Mouse (Mus musculus): ENCODE measurements around the gene Dazap2.

Dazap2 gene

GRCm38 (mm10) chr15:100636700-100637501 is 21.8 kb downstream of the Dazap2 start, which contains the start of gene Smagp:
TSS of gene Smagp (minus strand) at chr15:100636940.
- peak in 1 of 2 experiments; percentile 36 for DNase-seq (ENCODE audit: low spot score in 2 of 2)

- no peak for DNase-seq (ENCODE audit: low spot score in 2 of 2)
These were observed 22.5 kb downstream of the Dazap2 start for GRCm38 (mm10) chr15:100637661-100638060.

- DNase-seq (ENCODE audit: low spot score in 2 of 2): no peak
These were observed 25.0 kb downstream of the Dazap2 start for GRCm38 (mm10) chr15:100639972-100640750.

GRCm38 (mm10) chr15:100641226-100641810 is 26.2 kb downstream of the Dazap2 start:
- DNase-seq (ENCODE audit: low spot score in 2 of 2): no peak

- no peak for DNase-seq (ENCODE audit: low spot score in 2 of 2)
These were observed 27.3 kb downstream of the Dazap2 start for GRCm38 (mm10) chr15:100642451-100642850.

- DNase-seq (ENCODE audit: low spot score in 2 of 2): no peak
These were observed 31.0 kb downstream of the Dazap2 start for GRCm38 (mm10) chr15:100646161-100646560.

GRCm38 (mm10) chr15:100650111-100650510 is 35.0 kb downstream of the Dazap2 start:
- DNase-seq (ENCODE audit: low spot score in 2 of 2): no peak

GRCm38 (mm10) chr15:100651610-100652009 is 36.5 kb downstream of the Dazap2 start:
- DNase-seq (ENCODE audit: low spot score in 2 of 2): peak in 1 of 2 experiments; percentile 47

GRCm38 (mm10) chr15:100654271-100654670 is 39.1 kb downstream of the Dazap2 start:
- no peak for DNase-seq (ENCODE audit: low spot score in 2 of 2)

- no peak for DNase-seq (ENCODE audit: low spot score in 2 of 2)
These were observed 40.1 kb downstream of the Dazap2 start for GRCm38 (mm10) chr15:100655201-100655600.

GRCm38 (mm10) chr15:100660306-100660705 is 45.2 kb downstream of the Dazap2 start:
- DNase-seq (ENCODE audit: low spot score in 2 of 2): no peak

GRCm38 (mm10) chr15:100660805-100661204 is 45.7 kb downstream of the Dazap2 start:
- no peak for DNase-seq (ENCODE audit: low spot score in 2 of 2)

GRCm38 (mm10) chr15:100664813-100665274 is 49.7 kb downstream of the Dazap2 start:
- DNase-seq (ENCODE audit: low spot score in 2 of 2): no peak

- no peak for DNase-seq (ENCODE audit: low spot score in 2 of 2)
These were observed 50.5 kb downstream of the Dazap2 start for GRCm38 (mm10) chr15:100665411-100666218.

GRCm38 (mm10) chr15:100666219-100666696 is 51.1 kb downstream of the Dazap2 start:
- DNase-seq (ENCODE audit: low spot score in 2 of 2): no peak

- no peak for DNase-seq (ENCODE audit: low spot score in 2 of 2)
These were observed 51.7 kb downstream of the Dazap2 start for GRCm38 (mm10) chr15:100666851-100667250.

- no peak for DNase-seq (ENCODE audit: low spot score in 2 of 2)
These were observed 52.3 kb downstream of the Dazap2 start for GRCm38 (mm10) chr15:100667420-100667819.

- no peak for DNase-seq (ENCODE audit: low spot score in 2 of 2)
These were observed 52.9 kb downstream of the Dazap2 start for GRCm38 (mm10) chr15:100667871-100668545.

- DNase-seq (ENCODE audit: low spot score in 2 of 2): no peak
These were observed 54.2 kb downstream of the Dazap2 start, which contains the start of gene Bin2 for GRCm38 (mm10) chr15:100669337-100669736. TSS of gene Bin2 (minus strand) at chr15:100669553.

- DNase-seq (ENCODE audit: low spot score in 2 of 2): no peak
These were observed 54.9 kb downstream of the Dazap2 start for GRCm38 (mm10) chr15:100670004-100670403.

All from urinary bladder, postnatal 4 days (tissue).